Mouse (Mus musculus): ENCODE measurements around the gene Pcnx2. TPM values are rescaled to one million over a fixed set of nuclear protein-coding genes. Genes with fewer than 3 reads are reported as not detected.

The Pcnx2 gene
- polyA plus RNA-seq, 1 experiment: 2.2 TPM

DNA sequence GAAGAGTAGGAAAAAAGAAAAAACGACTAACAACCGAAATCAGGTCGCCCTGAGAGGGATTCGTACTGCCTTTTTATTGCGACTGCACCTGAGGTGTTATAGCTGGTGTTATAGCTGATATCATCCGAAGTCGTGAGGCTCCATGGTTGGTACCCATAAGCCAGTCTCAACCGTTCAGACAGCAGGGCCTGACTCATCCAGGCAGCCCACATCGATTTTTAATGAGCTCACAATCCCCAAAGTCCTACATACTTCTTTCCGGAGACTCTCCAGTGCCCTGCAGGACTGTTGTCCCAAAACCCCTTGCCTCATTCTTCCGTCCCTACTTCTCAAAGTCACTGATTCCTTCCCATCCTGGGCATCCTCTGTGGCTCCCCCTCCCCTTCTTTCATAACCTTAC lies 729 bp downstream of the Pcnx2 start:
- DNase-seq (ENCODE audit: low spot score): no peak

DNA sequence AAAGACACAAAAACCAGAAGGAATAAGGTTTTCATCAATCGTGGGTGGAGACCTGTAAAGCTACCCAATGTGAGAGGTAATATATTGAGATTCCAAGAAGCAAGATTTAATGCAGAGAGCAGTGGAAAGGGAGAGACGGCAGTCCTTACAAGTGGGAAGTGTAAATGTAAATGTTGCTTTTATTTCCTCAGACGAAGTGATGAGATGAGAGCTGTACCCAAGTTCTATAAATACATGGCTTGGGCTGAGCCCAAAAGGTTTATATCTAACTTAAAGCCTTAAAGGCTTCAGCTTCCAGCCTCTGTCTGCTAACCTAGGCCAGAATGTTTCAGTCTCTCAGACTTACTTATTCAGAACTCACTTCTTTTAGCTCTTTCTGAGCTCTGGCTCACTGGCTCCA lies 8.2 kb downstream of the Pcnx2 start:
- DNase-seq (ENCODE audit: low spot score): no peak

DNA sequence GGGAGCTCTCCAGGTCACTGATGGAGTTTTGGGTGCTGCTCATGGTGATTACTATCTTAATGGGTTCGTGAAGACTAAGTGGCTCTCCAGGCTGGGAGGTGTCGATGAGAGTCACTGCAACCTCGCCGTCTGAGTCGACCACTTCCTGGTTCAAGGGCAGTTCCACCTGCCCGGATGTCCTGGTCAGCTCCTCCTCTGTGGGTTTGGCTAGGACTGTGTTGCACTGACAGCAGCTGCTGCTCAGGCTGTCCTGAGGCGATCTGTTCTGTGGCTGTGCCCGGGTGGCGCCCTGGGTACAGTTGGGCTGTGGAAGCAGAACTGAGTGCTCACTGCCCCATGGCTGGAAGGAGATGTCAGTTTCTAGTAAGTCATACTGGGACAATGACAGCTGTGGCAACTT lies 10.6 kb downstream of the Pcnx2 start:
- DNase-seq (ENCODE audit: low spot score): no peak

DNA sequence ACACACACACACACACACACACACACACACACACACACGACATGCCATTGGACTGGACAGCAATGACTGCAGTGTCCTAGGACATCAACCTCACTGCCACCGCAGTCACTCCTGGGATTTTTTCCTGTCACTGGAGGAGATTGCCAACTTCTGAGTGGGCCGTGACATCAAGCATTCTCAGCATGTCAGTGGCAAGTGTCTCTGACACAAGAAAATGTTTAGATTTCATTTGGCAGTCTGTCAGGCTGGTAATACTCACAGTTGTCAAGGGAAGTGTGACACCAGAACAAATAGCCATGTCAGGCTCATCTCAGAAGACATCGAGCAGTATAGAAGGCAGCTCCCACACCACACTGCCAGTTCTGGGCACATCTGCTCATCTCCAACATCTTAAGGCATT lies 17.7 kb downstream of the Pcnx2 start:
- DNase-seq (ENCODE audit: low spot score): no peak

DNA sequence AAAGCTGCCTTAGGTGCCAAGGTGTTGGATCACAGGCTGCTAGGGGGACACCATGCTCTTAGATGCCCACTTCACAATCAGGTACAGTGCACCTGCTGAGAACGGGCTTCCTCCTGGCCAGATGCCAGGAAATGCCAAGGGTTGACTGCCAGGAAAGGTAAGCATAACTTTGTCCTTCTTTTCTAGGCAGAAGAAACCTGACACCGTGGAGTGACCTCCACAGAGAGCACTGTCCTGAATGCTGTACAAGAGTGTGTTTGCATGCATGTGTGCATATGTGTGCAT lies 24.9 kb downstream of the Pcnx2 start:
- DNase-seq (ENCODE audit: low spot score): no peak

DNA sequence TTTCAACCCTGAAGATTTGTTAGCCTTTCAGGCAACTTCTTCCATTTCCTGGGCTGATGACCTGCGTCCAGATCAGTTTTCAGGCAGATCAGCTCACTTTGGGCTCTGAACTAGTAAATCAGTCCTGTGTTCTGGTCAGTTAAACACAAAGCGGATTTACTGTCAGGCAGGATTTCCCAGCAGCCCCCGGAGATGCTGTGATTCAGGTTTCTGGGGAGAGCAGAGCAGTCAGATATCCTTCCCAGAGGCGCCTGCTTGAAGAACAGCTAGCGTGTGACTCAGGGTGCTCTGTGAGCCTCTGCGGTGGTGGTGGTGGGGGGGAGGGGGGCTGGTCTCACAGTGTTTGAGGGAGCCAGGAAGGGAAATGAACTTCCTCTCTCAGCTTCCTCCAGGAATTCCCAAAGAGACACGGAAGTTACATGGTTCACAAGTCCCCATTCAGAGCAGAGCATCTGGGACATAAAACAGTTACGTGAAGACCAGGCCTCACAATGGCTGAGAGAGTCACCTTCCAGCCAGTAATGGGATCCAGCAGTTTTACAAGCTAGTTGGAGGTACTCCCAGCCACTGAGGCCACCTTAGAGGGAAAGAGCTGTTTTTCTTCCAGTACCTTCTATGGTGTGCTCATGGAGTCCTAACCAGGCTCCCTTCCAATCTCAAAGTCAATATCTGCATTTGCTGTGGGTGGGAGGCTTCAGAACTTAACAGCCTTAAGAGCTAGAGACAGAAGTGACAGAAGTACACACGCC lies 25.4 kb downstream of the Pcnx2 start:
- no peak for DNase-seq (ENCODE audit: low spot score)

DNA sequence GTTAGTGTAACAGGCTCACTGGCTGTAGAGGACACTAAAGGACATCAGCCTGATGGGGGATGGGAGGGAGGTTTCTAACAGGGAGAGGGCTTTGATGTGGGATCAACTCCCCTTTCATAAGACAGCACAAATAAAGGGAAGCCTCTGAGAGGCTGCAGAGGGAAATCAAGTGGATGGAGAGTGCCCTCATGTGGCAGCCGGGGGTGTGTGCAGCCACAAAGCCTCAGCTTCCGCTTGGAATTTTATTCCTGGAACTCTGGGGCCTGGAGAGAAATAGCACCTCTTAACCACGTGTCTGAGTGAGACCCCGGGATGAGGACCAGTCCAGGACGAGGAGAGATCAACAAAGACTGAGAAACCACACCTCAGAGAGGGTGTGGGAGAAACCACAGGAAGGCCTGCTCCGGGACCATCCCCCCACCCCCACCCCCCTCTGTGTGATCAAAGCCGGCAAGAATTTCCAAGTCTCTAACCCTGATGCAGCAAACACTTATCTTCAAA lies 27.2 kb downstream of the Pcnx2 start:
- peak; percentile 42 for DNase-seq (ENCODE audit: low spot score)

DNA sequence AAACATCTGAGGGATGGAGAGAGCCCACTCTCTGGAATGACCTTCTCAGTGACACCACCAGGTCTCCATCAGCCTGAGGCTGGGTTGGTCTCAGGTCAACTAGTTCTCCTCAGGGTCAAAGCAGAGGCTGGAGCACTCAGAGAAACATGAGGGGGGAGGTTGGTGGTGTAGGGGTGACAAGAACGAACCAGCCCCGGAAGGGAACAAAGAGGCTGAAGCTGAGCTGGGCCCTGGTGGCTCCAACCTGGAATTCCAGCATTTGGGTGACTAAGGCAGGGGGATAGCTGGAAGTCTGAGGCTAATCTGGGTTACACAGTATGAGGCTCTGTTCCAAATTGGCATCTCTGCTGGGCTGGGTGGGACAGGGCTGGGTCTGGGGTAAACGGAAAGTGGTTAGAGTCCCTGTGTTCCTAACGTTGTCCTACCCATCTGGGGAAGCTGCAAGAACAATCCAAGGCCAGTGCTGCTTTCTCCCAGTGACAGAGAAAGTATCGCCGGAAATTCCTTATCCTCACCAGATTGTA lies 27.9 kb downstream of the Pcnx2 start:
- no peak for DNase-seq (ENCODE audit: low spot score)

DNA sequence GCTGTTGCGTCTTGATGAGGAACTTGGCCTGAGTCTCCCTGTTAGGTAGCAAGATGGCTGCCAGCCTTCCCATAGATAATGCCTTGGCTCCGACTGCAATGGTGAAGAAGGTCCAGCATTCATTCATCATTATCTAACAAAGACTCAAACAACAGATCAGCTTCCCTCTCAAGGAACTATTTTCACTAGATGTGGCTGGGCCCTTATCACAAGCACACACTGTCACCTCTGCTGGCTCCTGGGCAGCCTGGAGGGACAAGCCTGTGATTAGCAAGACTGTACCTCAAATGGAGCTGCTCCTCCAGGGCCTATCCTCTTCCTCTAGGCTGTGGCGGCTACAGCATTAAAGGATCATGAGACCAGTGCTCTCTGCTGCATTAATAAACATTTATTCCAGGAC lies 28.4 kb downstream of the Pcnx2 start:
- DNase-seq (ENCODE audit: low spot score): no peak

DNA sequence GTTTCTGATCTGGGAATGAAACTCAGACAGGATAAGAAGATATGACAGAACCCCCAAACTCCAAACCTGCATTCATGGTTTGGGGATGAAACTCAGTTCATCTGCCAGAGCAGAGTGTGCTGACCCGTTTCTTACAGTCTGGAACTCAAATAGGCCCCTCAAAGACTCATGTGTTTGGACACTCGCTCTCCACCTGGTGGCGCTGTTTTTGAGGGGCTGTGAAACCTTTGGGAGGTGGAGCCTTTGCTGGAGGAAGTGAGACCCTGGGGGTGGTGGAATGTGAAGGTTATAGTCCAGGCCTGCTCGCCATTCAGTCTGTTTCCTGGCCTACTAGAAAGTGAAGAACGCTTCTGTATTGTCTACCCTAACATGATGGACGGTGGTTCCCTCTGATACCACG lies 29.6 kb downstream of the Pcnx2 start:
- no peak for DNase-seq (ENCODE audit: low spot score)

DNA sequence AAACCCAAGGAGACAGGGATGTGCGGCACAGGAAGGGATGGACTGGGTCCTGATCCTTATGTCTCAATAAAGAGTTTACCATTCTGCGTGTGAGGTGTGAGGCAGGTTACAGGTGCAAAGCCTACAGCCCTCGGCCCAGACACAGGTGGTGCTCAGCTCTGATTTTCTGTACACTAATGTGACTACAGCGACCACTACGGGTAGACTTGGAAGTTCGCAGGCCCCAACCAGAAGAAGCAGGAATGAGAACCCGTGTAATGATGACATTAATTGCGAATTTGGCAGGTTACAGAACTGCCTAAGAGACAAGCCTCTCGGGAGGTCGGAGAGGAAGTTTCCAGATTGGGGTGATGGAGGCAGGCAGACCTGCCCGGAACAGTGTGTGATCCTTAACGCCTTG lies 32.0 kb downstream of the Pcnx2 start:
- no peak for DNase-seq (ENCODE audit: low spot score)

DNA sequence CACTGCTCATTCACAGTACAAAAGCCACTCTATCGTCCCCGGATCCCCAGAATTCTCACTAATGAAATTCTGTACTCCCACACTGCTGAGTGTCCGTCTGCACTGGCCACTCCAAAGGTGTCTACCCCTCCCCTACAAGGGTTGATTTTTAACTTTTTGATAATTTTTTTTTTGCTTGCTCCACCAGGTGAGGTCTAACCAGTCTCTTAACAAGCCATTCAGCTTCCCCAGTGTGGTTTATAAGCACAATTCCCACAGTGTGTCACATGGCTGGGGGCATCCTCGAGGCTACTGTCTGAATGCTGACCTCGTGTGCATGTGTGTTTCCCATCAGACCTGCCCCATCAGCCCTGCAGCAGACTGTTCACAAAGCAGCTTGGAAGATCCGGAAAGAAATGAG lies 40.9 kb downstream of the Pcnx2 start:
- DNase-seq (ENCODE audit: low spot score): no peak

DNA sequence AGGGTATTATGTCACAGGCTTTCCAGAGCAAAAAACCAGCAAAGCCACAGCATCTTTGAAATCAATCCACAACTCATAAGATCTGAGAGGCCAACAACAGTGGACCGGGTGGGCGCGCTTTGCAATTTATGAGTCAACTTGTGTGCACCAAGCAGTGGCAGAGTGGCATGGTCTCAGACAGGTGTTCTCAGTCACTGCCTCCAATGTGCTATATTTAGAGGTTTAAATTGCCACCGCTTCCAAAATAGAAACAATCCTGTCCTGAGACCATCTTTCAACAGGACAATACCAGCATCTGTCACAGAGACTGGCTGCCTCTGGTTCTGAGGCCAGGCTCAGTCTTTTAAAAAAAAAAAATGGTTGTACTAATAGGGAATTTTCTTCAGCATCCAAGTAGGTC lies 42.0 kb downstream of the Pcnx2 start:
- no peak for DNase-seq (ENCODE audit: low spot score)

DNA sequence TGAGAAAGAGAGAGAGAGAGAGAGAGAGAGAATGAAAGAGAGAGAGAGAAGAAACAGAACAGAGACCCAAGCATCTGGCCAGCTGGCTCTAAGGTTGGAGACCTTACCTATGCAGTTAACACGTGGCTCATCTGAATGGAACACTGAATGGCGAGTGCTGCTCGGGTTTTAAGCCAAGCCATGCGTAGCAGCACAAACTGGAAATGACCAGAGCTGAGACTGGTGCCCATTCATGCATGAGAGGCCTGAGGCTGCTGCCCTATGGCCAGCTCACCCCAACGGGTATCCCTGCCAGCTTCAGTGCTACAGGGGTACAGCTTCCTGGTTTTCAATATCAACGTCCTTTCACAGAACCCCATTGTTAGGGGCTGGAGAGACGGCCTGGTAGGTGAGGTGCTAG lies 43.7 kb downstream of the Pcnx2 start:
- DNase-seq (ENCODE audit: low spot score): no peak

DNA sequence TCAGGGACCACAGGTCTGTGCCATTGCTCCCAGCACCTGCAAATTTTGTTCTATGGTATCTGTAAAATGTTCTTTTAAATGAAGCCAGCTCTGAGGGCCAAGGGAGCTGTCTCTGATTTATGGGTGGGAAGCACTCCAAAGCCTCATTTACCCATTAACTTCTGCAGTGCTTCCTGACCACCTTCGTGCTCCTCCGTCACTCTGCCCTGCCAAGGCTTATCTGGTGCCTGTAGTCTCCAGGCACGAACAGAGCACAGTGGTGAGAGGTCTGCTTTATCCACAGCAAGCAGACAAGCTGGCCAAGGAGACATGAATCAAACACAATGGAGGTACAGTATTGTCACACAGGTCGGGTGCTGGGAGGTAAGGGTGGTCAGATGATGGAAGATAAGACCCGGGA lies 44.8 kb downstream of the Pcnx2 start:
- DNase-seq (ENCODE audit: low spot score): no peak

DNA sequence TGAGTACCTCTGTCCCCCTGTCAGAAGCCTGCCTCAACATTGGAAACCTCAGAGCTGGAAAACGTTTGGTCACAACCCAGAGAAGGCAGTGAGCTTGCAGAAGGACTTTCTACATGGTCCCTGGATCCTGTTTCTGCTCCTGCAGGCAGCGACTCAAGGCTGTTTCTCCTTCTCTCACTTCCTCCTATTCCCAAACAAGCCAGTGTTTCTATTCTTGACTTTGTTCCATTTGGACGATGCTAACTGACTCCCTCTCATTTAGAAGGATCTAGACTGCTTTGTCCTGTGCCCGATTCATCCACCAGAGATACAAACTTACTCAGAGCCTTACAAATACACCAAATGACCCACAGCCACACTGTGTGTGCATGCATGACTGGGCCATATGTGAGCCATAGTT lies 48.9 kb downstream of the Pcnx2 start:
- DNase-seq (ENCODE audit: low spot score): no peak

DNA sequence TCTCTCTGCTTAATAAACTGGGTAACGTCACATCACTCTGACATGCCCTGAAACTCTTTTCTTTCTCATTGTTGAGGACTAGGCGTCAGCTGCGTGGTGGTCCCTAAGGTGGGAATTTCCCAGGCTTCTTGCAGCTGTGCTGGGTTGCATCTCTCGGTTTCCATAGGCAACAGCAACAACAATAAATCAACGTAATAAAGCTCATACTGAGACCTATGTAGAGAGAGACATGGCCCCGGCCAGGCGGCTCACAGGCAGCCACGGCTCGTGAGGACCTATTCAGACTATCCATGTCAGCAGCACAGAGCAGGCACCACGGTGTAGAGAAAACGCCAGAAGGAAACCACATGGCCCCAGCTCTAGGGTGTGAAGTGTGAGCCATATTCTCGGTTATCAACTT lies 50.3 kb downstream of the Pcnx2 start:
- no peak for DNase-seq (ENCODE audit: low spot score)

DNA sequence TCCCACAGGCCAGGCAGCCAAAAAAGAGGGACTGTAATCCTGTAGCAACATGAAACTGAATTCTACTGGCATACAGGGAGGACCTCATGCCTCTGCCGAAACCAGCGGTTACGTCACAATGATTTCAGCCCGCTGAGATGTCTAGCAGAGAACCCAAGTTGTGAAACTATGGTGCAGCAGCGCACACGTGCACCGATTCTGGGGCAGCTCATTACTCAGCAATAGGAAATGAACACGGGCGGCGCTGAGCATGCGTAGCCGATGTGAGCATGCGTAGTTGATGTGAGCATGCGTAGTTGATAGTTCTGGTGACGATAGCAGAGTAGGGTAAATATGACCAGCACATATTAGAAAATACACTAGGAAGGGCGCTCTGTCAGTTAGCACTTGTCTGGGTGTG lies 52.8 kb downstream of the Pcnx2 start:
- DNase-seq (ENCODE audit: low spot score): no peak

DNA sequence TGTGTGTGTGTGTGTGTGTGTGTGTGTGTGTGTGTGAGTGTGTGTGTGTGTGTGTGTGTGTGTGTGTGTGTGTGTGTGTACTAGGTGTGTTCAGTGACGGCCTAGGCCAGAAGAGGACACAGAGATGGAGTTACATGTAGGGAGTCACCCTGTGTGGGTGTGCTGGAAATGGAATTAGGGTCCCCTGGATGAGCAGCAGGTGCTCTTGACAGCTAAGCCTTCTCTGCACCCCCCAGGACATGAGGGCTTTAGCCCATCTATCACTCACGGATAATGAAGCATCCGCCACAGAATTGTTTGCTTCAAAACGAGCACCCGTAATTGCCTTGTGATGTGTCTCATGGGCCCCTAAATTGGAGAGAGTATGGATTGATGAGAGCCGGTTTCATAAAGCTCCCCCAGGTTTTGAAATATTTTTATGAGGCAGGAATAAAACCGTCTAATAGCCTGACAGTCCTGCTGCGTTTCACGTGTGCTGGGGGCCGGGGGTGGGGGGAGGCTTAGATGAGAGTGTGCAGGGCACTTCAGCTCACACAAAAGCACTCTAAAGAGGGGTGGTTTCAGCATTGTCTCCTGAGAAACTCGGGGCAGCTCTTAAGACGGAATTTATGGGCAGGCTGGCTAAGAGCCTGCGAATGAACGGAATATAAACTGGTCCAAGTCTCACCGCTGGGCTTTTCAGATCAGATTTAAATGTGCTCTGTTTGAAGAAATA lies 54.8 kb downstream of the Pcnx2 start:
- DNase-seq (ENCODE audit: low spot score): no peak

DNA sequence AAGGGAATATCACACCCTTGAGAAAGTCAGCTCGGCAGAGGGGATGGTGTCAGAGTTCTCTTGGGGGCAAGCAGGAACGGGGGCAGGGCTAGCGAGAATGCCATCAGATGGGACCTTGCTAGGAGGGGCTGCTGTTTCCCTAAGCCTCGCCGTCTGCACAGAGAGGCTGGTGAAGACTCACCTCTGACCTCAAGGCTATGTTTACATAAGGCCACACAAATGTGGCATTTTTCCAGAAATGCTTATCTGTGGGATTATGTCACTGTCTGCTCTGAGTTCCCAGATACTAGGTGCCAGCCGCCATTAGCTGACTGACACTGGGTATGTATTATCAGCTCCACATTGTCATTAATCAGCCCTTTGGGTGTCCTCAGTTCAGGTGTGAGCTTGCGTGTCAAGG lies 56.0 kb downstream of the Pcnx2 start:
- DNase-seq (ENCODE audit: low spot score): no peak

DNA sequence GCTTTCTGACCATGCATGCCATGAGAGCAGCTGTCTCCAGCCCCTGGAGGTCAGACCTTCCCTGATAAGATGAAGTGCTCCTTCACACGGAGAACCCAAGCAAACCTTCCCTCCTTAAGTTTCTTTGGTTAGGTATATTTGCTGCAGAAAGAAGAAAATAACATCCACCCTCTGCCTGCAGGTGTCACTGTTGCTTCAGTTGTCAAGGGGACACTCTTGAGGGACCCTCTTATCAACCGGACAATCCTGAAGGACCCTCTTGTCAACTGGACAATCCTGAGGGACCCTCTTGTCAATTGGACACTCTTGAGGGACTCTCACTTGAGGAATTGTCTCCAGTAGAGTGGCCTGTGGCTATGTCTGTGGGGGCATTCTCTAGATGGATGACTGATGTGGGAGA lies 73.4 kb downstream of the Pcnx2 start:
- no peak for DNase-seq (ENCODE audit: low spot score)

DNA sequence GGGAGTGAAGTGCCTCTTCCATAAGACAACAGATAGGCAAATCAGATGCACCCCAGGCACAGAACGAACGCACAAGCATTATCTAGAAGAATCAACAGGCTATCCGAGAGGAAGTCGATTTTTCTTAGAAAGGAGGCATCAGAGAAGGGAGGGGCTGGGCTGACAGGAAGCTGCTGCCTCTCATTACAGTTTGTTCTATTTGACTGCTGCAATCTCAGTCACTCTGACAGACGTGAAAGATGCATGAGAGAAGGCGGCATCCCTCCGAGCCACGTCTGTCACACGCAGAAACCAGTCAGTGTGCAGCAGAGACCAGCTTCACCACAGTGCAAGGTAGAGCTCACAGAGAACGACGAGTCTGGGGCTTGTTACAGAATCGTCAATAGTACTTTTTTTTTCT lies 74.4 kb downstream of the Pcnx2 start:
- DNase-seq (ENCODE audit: low spot score): no peak

DNA sequence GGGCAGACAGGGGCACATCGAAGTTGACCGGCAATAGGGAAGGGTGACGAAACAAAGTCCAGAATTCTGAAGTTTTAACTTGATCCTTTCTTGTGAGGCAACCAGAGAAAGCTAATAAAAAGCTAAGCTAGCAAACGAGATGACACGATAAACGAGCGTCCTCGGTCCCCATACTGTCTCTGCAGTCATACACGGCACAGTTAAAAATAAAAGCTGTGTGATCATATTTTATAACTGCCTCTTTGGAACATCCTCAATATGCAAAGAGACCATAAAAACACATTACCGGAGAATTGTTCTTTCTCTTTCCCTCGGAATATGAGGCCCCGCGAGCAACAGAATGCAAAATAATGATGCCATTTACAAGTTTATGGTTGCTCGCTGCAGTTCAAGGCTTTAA lies 76.1 kb downstream of the Pcnx2 start:
- no peak for DNase-seq (ENCODE audit: low spot score)

DNA sequence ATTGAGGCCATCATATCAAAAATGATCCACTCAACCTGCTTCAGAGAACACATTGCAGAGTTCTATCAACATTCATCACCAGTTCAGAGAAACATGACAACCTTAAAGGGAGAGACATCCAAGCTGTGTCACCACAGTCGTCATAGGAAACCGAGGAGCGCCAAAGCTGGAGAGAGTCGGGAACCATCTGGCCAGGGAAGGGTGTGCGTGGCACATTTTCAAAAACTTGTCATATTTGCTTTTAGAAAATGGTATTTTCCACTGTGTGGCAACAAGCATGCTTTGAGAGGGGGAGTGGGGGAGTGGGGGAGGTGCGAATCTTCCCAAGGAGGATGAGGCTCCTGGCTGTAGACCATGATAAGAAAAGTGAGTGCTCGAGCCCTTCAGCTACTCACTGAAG lies 78.3 kb downstream of the Pcnx2 start:
- DNase-seq (ENCODE audit: low spot score): no peak

Measured in urinary bladder, adult 2 months (tissue).